Mouse (Mus musculus) liver, embryonic 13.5 days (tissue): Measurements from ENCODE around the gene Dnaja3. TPM values are rescaled to one million over a fixed set of nuclear protein-coding genes. Genes with fewer than 3 reads are reported as not detected.

ENCODE experiments used
- ATAC-seq: fragments of 200-750 bp; cut with Nextera tagmentation; 2 replicates; pipeline ENCODE4 v1.8.0; 2017; ENCODE audit warnings: low read depth, mild to moderate bottlenecking, moderate number of reproducible peaks, moderate library complexity
- DNase-seq: peaks from one replicate; pipeline ENCODE4 v3.0.0; 2022
- H3K27ac ChIP-seq: fragments of 300-500 bp; sonication (generic); 2 replicates; pipeline ENCODE4 v1.5.1; 2015; ENCODE audit warnings: moderate library complexity, mild to moderate bottlenecking, inconsistent platforms
- H3K27me3 ChIP-seq: fragments of 300-500 bp; sonication (generic); 2 replicates; pipeline ENCODE4 v1.6.1; 2015; ENCODE audit warnings: mild to moderate bottlenecking, inconsistent platforms
- H3K36me3 ChIP-seq: fragments of 300-500 bp; sonication (generic); 2 replicates; pipeline ENCODE4 v1.6.1; 2015; ENCODE audit warnings: mild to moderate bottlenecking, inconsistent platforms
- H3K4me1 ChIP-seq: fragments of 300-500 bp; sonication (generic); replicated peaks from 2 replicates; pipeline ENCODE4 v1.6.1; 2015; ENCODE audit warnings: inconsistent platforms
- H3K4me2 ChIP-seq: fragments of 300-500 bp; sonication (generic); 2 replicates; pipeline ENCODE4 v1.6.1; 2015; ENCODE audit warnings: inconsistent platforms, mild to moderate bottlenecking, moderate library complexity
- H3K4me3 ChIP-seq: fragments of 300-500 bp; sonication (generic); replicated peaks from 2 replicates; pipeline ENCODE4 v1.5.1; 2015; ENCODE audit warnings: mild to moderate bottlenecking, inconsistent platforms
- H3K9ac ChIP-seq: fragments of 300-500 bp; sonication (generic); 2 replicates; pipeline ENCODE4 v1.6.1; 2015; ENCODE audit warnings: mild to moderate bottlenecking, inconsistent platforms
- H3K9me3 ChIP-seq: fragments of 300-500 bp; sonication (generic); replicated peaks from 2 replicates; pipeline ENCODE4 v1.6.1; 2016; ENCODE audit warnings: inconsistent platforms
- WGBS: fragments of 180-500 bp; shearing (Covaris S2); methylation state at CpG from one replicate; pipeline ENCODE4 v1.1.7; 2015; ENCODE audit not compliant: insufficient replicate concordance; 5-methylcytosine and 5-hydroxymethylcytosine counted together
- polyA plus RNA-seq: library from polyadenylated mRNA; unstranded; fragments of >200 nt; fragmentation: Nextera tagmentation; extraction: Ambion mirVana; gene quantifications from 2 replicates; pipeline ENCODE4 v1.2.1, GENCODE M21; 2015

Gene Dnaja3
- polyA plus RNA-seq, 1 experiment from 2014 or later: 51.8 TPM

DNA sequence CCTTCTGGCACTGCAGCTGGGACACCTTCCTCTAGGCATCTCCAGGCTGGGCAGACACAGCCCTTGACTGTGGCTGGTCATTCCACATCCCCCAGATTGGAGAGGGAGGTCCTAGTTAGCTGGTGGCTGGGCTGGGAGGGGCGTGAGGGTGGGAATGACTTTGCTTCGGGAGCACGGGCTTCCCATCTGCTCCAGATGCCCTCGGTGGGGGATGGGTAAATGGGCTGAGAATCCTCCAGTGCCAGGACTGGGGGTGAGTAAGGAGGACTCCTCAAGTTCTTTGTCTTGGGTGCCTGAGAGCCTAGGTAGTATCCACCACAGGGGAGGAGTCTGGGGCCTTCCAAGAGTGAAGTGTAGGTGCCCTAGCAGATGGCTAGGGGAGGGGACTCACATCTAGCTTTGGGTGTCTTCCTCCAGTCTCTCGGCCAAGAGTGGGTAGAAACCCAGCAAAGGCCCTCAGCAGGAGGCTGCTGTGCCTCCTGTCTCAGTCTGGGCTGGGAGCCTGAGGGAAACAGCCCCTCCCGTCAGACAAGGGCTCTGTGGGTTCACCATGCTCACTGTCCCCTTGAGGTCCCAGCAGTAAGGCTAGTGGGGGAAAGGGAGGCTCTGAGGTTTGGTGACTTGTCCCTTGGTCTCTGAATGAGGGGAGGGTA lies 40.8 kb upstream of the Dnaja3 start:
- Histone ChIP-seq H3K4me2 (no peak overlapping the region), H3K36me3 (no peaks in the 10 kb centered on the region), H3K27me3 (peaks cover 40% of the 10 kb centered on the region), H3K4me3 (no peak overlapping the region), H3K27ac (no peak overlapping the region), H3K9ac (no peak overlapping the region), H3K4me1 (peaks cover 79% of the 10 kb centered on the region), H3K9me3 (no peaks in the 10 kb centered on the region)
- WGBS: 53% methylated on average over 6 of the region's 6 CpGs
- ATAC-seq: no peak
- DNase-seq: no peak

DNA sequence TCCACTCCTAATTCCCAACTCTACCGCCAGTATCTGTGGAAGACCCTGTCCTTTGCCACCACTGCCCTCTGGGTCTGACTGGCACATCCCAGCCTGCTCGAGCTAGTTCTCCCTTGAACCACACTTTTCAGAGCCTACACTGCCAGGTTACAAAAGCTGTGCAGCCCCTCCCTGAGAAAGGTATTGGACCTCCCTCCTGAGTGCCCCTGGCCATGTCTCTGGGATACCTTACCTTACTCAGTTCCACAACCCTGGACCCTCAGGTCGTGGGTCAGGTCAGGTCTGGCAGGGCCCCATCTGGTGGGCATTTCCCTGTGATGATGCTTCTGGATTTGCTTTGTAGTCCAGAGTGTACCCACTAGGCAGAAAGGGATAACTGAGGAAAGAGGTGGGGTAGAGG lies 40.2 kb upstream of the Dnaja3 start:
- no peaks in the 10 kb centered on the region for H3K36me3 ChIP-seq
- WGBS: 55% methylated on average over 3 of the region's 3 CpGs
- no peak overlapping the region for H3K9ac ChIP-seq
- H3K4me2 ChIP-seq: no peak overlapping the region
- H3K27me3 ChIP-seq: peaks cover 34% of the 10 kb centered on the region
- H3K27ac ChIP-seq: no peak overlapping the region
- ATAC-seq: no peak
- no peak for DNase-seq
- H3K9me3 ChIP-seq: no peaks in the 10 kb centered on the region
- no peak overlapping the region for H3K4me3 ChIP-seq
- H3K4me1 ChIP-seq: peaks cover 85% of the 10 kb centered on the region

GRCm38 (mm10) chr16:4600701-4601310 lies 39.0 kb upstream of the Dnaja3 start:
- no peak overlapping the region for H3K4me3 ChIP-seq

DNA sequence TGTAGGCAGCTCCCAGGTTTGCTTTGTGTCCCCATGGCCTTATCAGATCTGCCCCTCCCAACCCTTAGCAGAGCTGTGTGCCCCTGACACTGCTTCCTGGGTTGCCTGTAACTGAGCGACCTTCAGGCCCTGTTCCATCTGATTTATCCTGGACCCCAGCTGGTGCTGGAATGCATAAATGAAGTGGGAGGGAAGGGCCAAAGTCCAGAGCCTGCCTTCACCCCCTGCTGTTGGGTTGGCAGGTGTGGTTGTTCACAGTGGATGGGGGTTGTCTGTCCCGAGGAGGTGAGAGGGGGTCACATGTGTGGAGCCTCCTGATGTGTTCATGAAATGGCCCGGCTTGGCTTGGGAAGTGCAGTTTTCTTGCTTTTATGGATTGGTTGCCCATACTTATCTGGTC lies 37.6 kb upstream of the Dnaja3 start:
- Histone ChIP-seq H3K9me3 (no peaks in the 10 kb centered on the region), H3K9ac (no peak overlapping the region), H3K4me3 (no peak overlapping the region), H3K4me1 (peaks cover 88% of the 10 kb centered on the region), H3K4me2 (no peak overlapping the region), H3K36me3 (no peaks in the 10 kb centered on the region), H3K27me3 (peaks cover 8% of the 10 kb centered on the region), H3K27ac (peak overlapping the region; percentile 61)
- 42% methylated on average over 3 of the region's 3 CpGs for WGBS
- ATAC-seq (peak; percentile 24), DNase-seq (no peak)

More at GRCm38 (mm10) chr16:4600701-4601310, 39.0 kb upstream of the Dnaja3 start:
- H3K9ac ChIP-seq: no peak overlapping the region
- H3K36me3 ChIP-seq: no peaks in the 10 kb centered on the region
- peaks cover 22% of the 10 kb centered on the region for H3K27me3 ChIP-seq
- no peak overlapping the region for H3K4me2 ChIP-seq
- DNase-seq (no peak), ATAC-seq (no peak)
- 54% methylated on average over 9 of the region's 9 CpGs for WGBS
- no peaks in the 10 kb centered on the region for H3K9me3 ChIP-seq
- H3K4me1 ChIP-seq: peaks cover 87% of the 10 kb centered on the region
- H3K27ac ChIP-seq: peak overlapping the region; percentile 61; the same call in 1 of the 2 replicates

- no peak for ATAC-seq
- H3K4me3 ChIP-seq: no peak overlapping the region
- H3K27me3 ChIP-seq: peaks cover 1% of the 10 kb centered on the region; the same call in 1 of the 2 replicates
- no peaks in the 10 kb centered on the region for H3K36me3 ChIP-seq
- no peak overlapping the region for H3K4me2 ChIP-seq
- no peak for DNase-seq
- H3K9me3 ChIP-seq: no peaks in the 10 kb centered on the region
- peak overlapping the region; percentile 61 for H3K27ac ChIP-seq
- 58% methylated on average over 7 of the region's 7 CpGs for WGBS
- H3K9ac ChIP-seq: no peak overlapping the region
- H3K4me1 ChIP-seq: peaks cover 89% of the 10 kb centered on the region
These were observed 36.9 kb upstream of the Dnaja3 start for GRCm38 (mm10) chr16:4602766-4603452.

DNA sequence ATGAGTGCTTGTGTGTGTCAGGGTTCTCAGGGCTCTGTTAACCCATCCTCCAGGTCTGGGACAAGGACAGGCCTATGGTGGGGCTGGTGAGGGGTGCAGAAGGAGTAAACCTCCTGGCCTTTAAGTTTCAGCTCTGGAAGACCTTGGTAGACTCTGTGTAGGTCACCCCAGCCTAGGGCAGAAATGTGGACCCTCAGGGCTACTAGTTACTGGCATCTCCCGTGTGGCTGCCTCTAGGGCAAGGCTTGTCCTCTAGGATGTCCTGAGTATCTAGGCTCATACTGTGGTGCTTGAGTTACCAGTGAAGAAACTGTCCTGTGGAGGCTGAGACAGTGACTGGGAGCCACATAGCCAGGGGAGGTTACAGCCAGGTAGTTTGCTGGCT lies 36.3 kb upstream of the Dnaja3 start:
- Histone ChIP-seq H3K4me3 (no peak overlapping the region), H3K4me2 (no peak overlapping the region), H3K36me3 (no peaks in the 10 kb centered on the region), H3K9me3 (no peaks in the 10 kb centered on the region), H3K9ac (no peak overlapping the region), H3K27ac (peak overlapping the region; percentile 61), H3K4me1 (peaks cover 83% of the 10 kb centered on the region), H3K27me3 (no peaks in the 10 kb centered on the region)
- DNase-seq: no peak
- ATAC-seq: no peak
- 67% methylated on average over 1 of the region's 1 CpGs for WGBS

DNA sequence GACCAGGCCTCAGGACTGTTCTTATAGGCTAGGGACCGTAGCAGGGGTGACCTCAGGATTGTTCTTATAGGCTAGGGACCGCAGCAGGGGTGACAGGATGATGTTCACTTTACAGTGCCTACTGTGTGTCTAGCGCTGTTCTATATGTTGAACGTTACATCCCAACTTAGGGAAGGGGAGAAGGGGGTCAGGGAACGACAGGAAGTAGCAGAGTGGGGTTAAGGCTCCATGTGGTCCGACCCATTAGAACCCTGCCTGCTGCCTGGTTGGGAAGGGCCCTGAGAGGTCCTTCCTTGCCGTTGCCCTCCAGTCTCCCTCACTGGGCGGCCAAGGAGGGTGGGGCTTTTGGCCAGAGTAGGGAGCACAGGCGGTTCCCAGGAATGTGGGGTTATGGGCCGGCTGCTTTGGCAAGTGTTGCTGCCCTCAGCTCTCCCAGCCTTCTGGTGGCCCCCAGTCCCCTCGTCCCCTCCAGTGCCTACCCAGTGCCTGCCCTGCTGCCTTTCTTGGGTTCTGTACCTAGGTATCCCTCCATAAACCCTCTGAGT lies 35.4 kb upstream of the Dnaja3 start:
- DNase-seq (no peak), ATAC-seq (no peak)
- H3K36me3 ChIP-seq: peaks cover 6% of the 10 kb centered on the region; the same call in 1 of the 2 replicates
- H3K4me1 ChIP-seq: peaks cover 76% of the 10 kb centered on the region
- 0 out of 2 replicates have a peak overlapping the region, but pooled peaks have one; percentile 14 for H3K27ac ChIP-seq
- no peak overlapping the region for H3K4me3 ChIP-seq
- no peaks in the 10 kb centered on the region for H3K9me3 ChIP-seq
- no peaks in the 10 kb centered on the region for H3K27me3 ChIP-seq
- H3K4me2 ChIP-seq: no peak overlapping the region
- H3K9ac ChIP-seq: no peak overlapping the region
- WGBS: 76% methylated on average over 11 of the region's 11 CpGs

- Histone ChIP-seq H3K4me2 (no peak overlapping the region), H3K27me3 (no peaks in the 10 kb centered on the region), H3K4me1 (peaks cover 70% of the 10 kb centered on the region), H3K27ac (no peak overlapping the region), H3K36me3 (peaks cover 6% of the 10 kb centered on the region; the same call in 1 of the 2 replicates), H3K9ac (no peak overlapping the region), H3K4me3 (no peak overlapping the region), H3K9me3 (no peaks in the 10 kb centered on the region)
- DNase-seq (no peak), ATAC-seq (no peak)
- 64% methylated on average over 13 of the region's 13 CpGs for WGBS
These were observed 34.2 kb upstream of the Dnaja3 start for GRCm38 (mm10) chr16:4605514-4606131.

GRCm38 (mm10) chr16:4606431-4607084 lies 33.2 kb upstream of the Dnaja3 start:
- whole genome bisulfite sequencing: 20% methylated on average over 5 of the region's 5 CpGs
- no peak overlapping the region for H3K4me3 ChIP-seq
- H3K36me3 ChIP-seq: peaks cover 11% of the 10 kb centered on the region
- no peak for ATAC-seq
- H3K9ac ChIP-seq: no peak overlapping the region
- no peaks in the 10 kb centered on the region for H3K27me3 ChIP-seq
- no peaks in the 10 kb centered on the region for H3K9me3 ChIP-seq
- 0 out of 2 replicates have a peak overlapping the region, but pooled peaks have one; percentile 6 for H3K27ac ChIP-seq
- peaks cover 61% of the 10 kb centered on the region for H3K4me1 ChIP-seq
- DNase-seq: no peak
- no peak overlapping the region for H3K4me2 ChIP-seq

DNA sequence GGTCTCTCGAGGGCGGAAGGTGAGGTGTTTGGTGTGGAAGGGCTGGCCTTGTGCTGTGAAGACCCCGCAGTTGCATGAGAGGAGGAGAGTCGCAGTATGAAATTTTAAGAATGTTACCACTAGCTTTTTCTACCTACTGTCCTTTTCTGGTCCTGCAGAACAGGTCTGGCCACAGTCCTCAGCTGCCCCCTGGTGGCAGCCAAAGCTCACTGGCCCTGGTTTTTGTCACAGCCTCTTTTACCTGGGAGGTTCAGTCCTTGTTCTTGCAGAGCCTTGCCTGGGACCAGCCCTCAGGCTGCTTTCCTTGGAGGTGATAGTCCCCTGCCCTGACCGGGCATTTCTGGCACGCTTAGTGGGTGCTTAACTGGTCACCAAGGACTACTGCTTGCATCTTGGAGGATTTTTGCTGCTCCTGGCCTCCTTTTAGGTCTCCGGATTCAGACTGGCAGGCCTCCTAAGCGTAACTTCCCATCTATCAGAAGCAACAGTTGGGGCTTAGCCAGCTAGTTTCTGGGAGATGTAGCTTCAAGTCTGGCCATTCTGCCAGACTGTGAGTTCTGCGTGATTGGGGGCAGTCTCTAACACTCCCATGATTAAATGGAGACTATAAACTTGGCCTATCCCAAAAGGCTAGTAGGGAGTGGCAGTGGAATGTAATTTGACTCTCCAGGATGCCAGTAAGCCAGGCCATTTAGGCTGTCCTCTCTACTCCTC lies 31.8 kb upstream of the Dnaja3 start:
- Histone ChIP-seq H3K27me3 (no peaks in the 10 kb centered on the region), H3K36me3 (peaks cover 20% of the 10 kb centered on the region), H3K4me1 (peaks cover 48% of the 10 kb centered on the region), H3K27ac (no peak overlapping the region), H3K4me2 (no peak overlapping the region), H3K9ac (no peak overlapping the region), H3K4me3 (no peak overlapping the region), H3K9me3 (no peaks in the 10 kb centered on the region)
- DNase-seq (peak; percentile 63), ATAC-seq (peak; percentile 24; the same call in 1 of the 2 replicates)
- 45% methylated on average over 9 of the region's 9 CpGs for WGBS
